Mouse (Mus musculus) lung, postnatal 25 days (tissue): ENCODE measurements around the gene Slc45a2.

ENCODE experiments used
- DNase-seq: peaks from one replicate; pipeline ENCODE4 v3.0.0; 2022; ENCODE audit warnings: low spot score

Gene Slc45a2

DNA sequence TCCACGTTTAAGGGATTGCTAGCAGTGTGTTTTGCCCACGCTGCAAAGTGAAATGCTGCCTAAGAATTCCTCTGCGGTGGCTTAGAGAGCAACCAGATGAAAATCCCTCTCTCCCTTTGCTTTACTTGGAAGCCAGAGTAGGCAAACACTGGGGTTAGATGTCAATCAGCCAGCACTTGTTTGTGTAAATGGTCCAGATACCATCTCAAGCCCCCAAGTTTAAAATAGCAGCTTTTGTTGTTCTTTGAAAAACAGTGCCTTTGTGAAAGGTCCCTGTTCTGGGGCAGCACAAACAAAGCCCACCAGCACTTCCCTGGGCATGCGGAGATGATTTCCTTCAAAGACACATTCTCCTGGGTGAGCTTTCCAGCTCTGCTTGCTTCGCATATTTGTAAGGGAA, 65.8 kb downstream of the Slc45a2 start:
- no peak for DNase-seq

GRCm38 (mm10) chr15:11067891-11068290, 67.4 kb downstream of the Slc45a2 start:
- DNase-seq: no peak

GRCm38 (mm10) chr15:11075726-11076361, 75.3 kb downstream of the Slc45a2 start:
- no peak for DNase-seq
